13 mouse cellular contexts compared by ENCODE assay signal in the genomic region with DNA sequence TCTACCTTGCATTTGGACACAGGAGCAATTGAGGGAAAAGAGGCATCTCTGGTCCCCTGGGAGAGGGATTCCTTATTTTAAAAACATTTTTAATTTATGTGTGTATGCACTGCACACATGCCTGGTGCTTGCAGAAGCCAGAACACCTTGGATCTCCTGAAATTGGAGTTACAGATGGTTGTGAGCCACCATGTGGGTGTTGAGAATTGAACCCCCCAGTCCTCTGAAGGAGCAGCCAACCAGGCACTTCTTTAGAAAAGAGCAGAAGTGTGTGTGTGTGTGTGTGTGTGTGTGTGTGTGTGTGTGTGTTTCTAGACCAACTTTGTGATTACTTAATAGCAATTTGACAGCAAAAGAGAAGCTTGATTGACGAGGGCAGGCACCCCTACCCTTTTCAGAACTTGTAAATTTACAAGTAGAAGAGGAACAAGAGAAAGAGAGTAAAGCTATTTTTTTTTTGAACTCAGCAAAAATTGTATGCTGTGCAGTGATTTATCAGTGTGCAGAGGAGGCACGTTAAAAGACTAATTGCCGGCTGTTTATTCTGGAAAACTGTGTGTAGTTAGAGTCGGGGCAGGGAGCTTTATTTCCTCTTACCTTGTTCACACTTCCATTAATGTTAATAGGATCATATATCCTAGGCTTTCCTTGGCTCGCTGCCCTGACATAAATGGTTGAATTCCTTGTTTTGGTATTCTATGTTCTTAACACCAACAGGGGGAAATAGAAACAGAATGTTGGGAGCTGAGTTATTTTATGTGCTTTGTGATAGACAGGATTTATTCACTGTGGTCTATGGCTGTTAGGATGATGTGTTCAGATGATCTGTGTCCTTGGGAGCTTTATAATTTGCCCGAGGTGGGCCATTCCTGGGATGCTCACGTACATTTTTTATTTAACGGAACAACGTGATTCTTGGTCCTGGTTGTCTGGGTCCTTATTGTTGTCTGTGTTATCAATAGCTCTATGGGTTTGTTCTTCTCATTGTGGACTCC. TPM values are rescaled to one million over a fixed set of nuclear protein-coding genes. Genes with fewer than 3 reads are reported as not detected.
A peak's percentile ranks its signal among the peaks of the same experiment; 100 is the strongest.
DNase-seq lines count a peak whose midpoint lies in the region; ATAC-seq and TF ChIP-seq lines count a peak whose summit lies in the region.
"Had no signal": no experiment of that assay in that cellular context is flagged by ENCODE, and none has a peak within 500 bp of the region (broad histone marks: within the 10 kb centered on the region; RNA-seq: fewer than 3 reads in every experiment).

No protein-coding gene starts in this region.

- no peak for DNase-seq in gastrocnemius, adult 2 months
- DNase-seq in gastrocnemius, postnatal 14 days: no peak
- no peak for DNase-seq in left cerebral cortex, adult 2 months (ENCODE audit: extremely low spot score in 1 of 2, low spot score in 2 of 2)
- DNase-seq in left cerebral cortex, postnatal 10 days (ENCODE audit: extremely low spot score in 1 of 2, low spot score in 2 of 2): no peak
- peak; percentile 78 for DNase-seq in brain, adult 2 months (ENCODE audit: low read depth, low spot score)
- peak; percentile 38 to 43 for DNase-seq in left cerebral cortex, postnatal 36 days (ENCODE audit: low spot score in 2 of 2)
- DNase-seq in adipocyte (ENCODE audit: low spot score): no peak
- DNase-seq: lung, adult 2 months had no signal

- no peak for TF ChIP-seq CTCF in gastrocnemius, adult 2 months (IDR thresholded peaks at IDR 0.05)
- TF ChIP-seq CTCF in left cerebral cortex, adult 2 months (IDR thresholded peaks at IDR 0.05): no peak

- H3K4me3 ChIP-seq in gastrocnemius, adult 2 months: no peak overlapping the region
- H3K4me3 ChIP-seq in left cerebral cortex, adult 2 months: no peak overlapping the region
- H3K4me3 ChIP-seq: forebrain, embryonic 12.5 days; megakaryocyte, embryonic 14.5 days had no signal

- no peak for ATAC-seq in activated CD4-positive, CD25-positive, alpha-beta regulatory T cell, adult 4 months
- ATAC-seq: CD4-positive, CD25-positive, alpha-beta regulatory T cell, adult 4 months; inflammation-experienced regulatory T-cells, adult 6 months had no signal

- intact Hi-C loops in gastrocnemius, adult 2 months (cut with DNase I): no loop called here
- intact Hi-C loops in gastrocnemius, postnatal 14 days (cut with DNase I; ENCODE audit: low total_unique reads): no loop called here
- intact Hi-C loops in left cerebral cortex, adult 2 months (cut with DNase I): no loop called here
- intact Hi-C loops in left cerebral cortex, postnatal 10 days (cut with DNase I): no loop called here
- intact Hi-C loops in left cerebral cortex, postnatal 36 days (cut with DNase I): no loop called here

- peak overlapping the region; percentile 67 for H3K27ac ChIP-seq in gastrocnemius, adult 2 months
- peak overlapping the region; percentile 57; the same call in 1 of the 2 replicates for H3K27ac ChIP-seq in left cerebral cortex, adult 2 months
- H3K27ac ChIP-seq: forebrain, embryonic 12.5 days had no signal

RNA-seq across cellular contexts. Expression of gene Rab30, which starts 25.0 kb away (rescaled TPM):
- 1 to 10 TPM; 6.5 to 7.7 TPM for total RNA-seq in gastrocnemius, adult 2 months (2021)
- 1 to 10 TPM; 5.0 to 6.3 TPM for total RNA-seq in gastrocnemius, postnatal 14 days (2021)
- 10 to 100 TPM; 38.7 to 43.6 TPM for total RNA-seq in left cerebral cortex, adult 2 months (2021)
- total RNA-seq in left cerebral cortex, postnatal 10 days (2021): 10 to 100 TPM; 33.3 to 34.9 TPM
- 10 to 100 TPM; 40.7 to 43.0 TPM for total RNA-seq in left cerebral cortex, postnatal 36 days (2021)
- polyA plus RNA-seq in activated CD4-positive, CD25-positive, alpha-beta regulatory T cell, adult 4 months (2017; shearing (Covaris generic)): under 1 TPM in 1 of 2 experiments, not detected in 1; 0.65 TPM

Comparison
In these comparisons a context has a peak if more than half of its experiments do, and no peak if none do; other contexts are left out.
1. DNase-seq: peak in brain, adult 2 months (single experiment) and left cerebral cortex, postnatal 36 days (2 of 2); none in gastrocnemius, adult 2 months (single experiment), gastrocnemius, postnatal 14 days (single experiment), left cerebral cortex, adult 2 months (0 of 2), left cerebral cortex, postnatal 10 days (0 of 2) and adipocyte (single experiment).